Mouse (Mus musculus) embryonic facial prominence, embryonic 11.5 days (tissue): Measurements from ENCODE around the gene Nxph1. TPM values are rescaled to one million over a fixed set of nuclear protein-coding genes. Genes with fewer than 3 reads are reported as not detected.
A peak's percentile ranks its signal among the peaks of the same experiment; 100 is the strongest.

ENCODE experiments used
- ATAC-seq: fragments of 200-750 bp; cut with Nextera tagmentation; replicated peaks from 2 replicates; pipeline ENCODE4 v1.8.0; 2017; ENCODE audit warnings: low read depth; ENCODE audit not compliant: insufficient number of reproducible peaks, low FRiP score, low TSS enrichment
- DNase-seq: peaks from one replicate; pipeline ENCODE4 v3.0.0-alpha.2; 2015; ENCODE audit warnings: low spot score
- H3K27ac ChIP-seq: fragments of 300-500 bp; sonication (generic); replicated peaks from 2 replicates; pipeline ENCODE4 v1.5.1; 2014; ENCODE audit warnings: mild to moderate bottlenecking, low read depth, low read length, control low read depth
- H3K27me3 ChIP-seq: fragments of 300-500 bp; sonication (generic); 2 replicates; pipeline ENCODE4 v1.6.1; 2014; ENCODE audit warnings: mild to moderate bottlenecking, low read length, moderate library complexity, mixed read lengths; ENCODE audit not compliant: control insufficient read depth, insufficient read depth
- H3K36me3 ChIP-seq: fragments of 300-500 bp; sonication (generic); replicated peaks from 2 replicates; pipeline ENCODE4 v1.6.1; 2014; ENCODE audit warnings: low read depth, mild to moderate bottlenecking, low read length, moderate library complexity, mixed read lengths; ENCODE audit not compliant: control insufficient read depth, insufficient read depth
- H3K4me1 ChIP-seq: fragments of 300-500 bp; sonication (generic); 2 replicates; pipeline ENCODE4 v1.6.1; 2014; ENCODE audit warnings: low read length, mixed read lengths; ENCODE audit not compliant: control insufficient read depth, insufficient read depth
- H3K4me2 ChIP-seq: fragments of 300-500 bp; sonication (generic); 2 replicates; pipeline ENCODE4 v1.6.1; 2014; ENCODE audit warnings: low read depth, mild to moderate bottlenecking, control low read depth, low read length, moderate library complexity
- H3K4me3 ChIP-seq: fragments of 300-500 bp; sonication (generic); 2 replicates; pipeline ENCODE4 v1.5.1; 2014; ENCODE audit warnings: low read depth, low read length, control low read depth
- H3K9ac ChIP-seq: fragments of 300-500 bp; sonication (generic); replicated peaks from 2 replicates; pipeline ENCODE4 v1.6.1; 2014; ENCODE audit warnings: mild to moderate bottlenecking, control low read depth, low read length
- H3K9me3 ChIP-seq: fragments of 300-500 bp; sonication (generic); replicated peaks from 2 replicates; pipeline ENCODE4 v1.6.1; 2016; ENCODE audit warnings: mild to moderate bottlenecking, low read length, inconsistent platforms, mixed read lengths; ENCODE audit not compliant: control insufficient read depth
- WGBS: fragments of 180-500 bp; shearing (Covaris S2); extraction: QIAGEN DNeasy Blood & Tissue Kit; methylation state at CpG from one replicate; pipeline ENCODE4 v1.1.7; 2014; 5-methylcytosine and 5-hydroxymethylcytosine counted together
- polyA plus RNA-seq: library from polyadenylated mRNA; unstranded; fragments of >200 nt; fragmentation: Nextera tagmentation; extraction: Ambion mirVana; gene quantifications from 2 replicates; pipeline ENCODE4 v1.2.1, GENCODE M21; 2014

Nxph1 gene
- polyA plus RNA-seq, 1 experiment from 2014 or later, result 0.79 TPM

DNA sequence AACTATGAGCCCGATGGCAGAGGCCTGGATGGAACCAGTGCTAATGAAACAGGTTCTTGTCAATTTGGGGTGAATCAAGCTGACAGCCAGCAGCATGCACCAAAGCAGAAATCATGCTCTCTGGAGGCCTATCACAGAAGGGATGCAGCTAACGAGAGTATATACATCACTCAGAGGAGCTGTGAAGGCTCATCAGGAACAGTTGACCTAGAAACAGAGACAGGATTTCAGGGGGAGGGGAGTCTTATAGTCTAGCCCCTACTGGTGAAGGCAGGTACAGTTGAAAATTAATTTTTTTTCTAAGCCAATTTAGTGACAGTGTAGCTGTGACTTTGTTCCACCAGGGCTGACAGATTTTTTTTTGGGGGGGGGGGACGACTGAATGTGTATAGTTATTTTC, 234.2 kb downstream of the Nxph1 start:
- Histone ChIP-seq H3K4me1 (no peaks in the 10 kb centered on the region), H3K9ac (no peak overlapping the region), H3K36me3 (no peaks in the 10 kb centered on the region), H3K27me3 (no peaks in the 10 kb centered on the region), H3K9me3 (no peaks in the 10 kb centered on the region), H3K4me2 (no peak overlapping the region), H3K27ac (no peak overlapping the region), H3K4me3 (no peak overlapping the region)
- ATAC-seq, result no peak
- DNase-seq, result no peak
- WGBS, result 57% methylated on average over 3 of the region's 3 CpGs

DNA sequence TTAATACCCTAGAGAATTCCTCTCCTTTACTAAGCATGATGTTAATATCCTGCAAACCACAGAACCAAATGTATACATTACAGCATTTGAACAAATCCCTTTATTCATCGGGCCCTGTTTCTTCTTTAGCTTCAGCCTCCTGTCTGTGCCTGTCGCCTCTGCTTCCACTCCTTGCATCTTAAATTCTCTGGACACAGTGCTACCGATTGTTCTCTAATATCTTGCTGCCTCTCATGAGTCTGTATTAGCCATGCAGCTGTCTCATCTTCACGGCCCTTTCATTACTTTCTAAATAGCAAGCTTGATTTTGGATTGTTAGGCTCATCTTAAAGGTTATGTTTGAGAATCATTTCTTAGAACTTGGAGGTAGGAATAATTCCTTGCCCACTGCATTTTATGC, 262.5 kb downstream of the Nxph1 start:
- Histone ChIP-seq H3K27ac (no peak overlapping the region), H3K4me2 (no peak overlapping the region), H3K4me1 (no peaks in the 10 kb centered on the region), H3K9ac (no peak overlapping the region), H3K9me3 (no peaks in the 10 kb centered on the region), H3K4me3 (no peak overlapping the region), H3K36me3 (no peaks in the 10 kb centered on the region), H3K27me3 (no peaks in the 10 kb centered on the region)
- DNase-seq (no peak), ATAC-seq (no peak)
- WGBS, result 62% methylated on average over 4 of the region's 4 CpGs

DNA sequence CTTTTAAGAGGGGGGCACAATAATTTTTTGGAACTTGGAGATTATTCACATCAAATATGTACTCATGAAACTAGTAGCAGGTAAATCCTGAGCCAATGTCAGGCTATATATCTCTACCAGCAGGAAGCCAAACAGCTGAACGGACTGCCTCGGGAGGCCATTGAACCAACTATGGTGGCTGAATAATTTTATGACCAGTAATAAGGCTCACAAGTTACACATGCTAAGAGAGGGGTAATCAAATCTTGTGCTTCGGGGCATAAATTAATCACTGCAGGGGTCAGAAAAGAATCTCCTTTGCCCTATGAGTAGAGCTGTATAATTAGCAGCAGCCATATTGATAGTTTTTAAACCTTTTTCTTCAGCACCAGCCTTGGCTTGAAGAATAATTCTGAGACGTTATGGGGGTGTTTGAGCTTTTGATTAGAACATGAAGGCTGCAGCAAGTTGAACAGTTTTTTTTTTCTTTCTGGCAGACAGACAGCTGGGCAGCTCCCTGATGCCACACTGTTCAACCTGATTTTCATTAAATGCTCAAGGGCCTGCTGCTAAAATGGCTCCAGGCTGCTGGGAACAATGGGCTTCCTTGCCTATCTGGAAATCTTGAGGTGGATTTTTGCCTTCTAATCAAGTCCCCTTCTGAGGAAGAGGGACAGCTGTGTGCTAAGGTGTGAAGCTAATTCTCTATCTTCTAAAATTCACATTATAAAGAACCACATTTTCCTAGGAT, 272.7 kb downstream of the Nxph1 start:
- Histone ChIP-seq H3K4me2 (no peak overlapping the region), H3K4me3 (no peak overlapping the region), H3K27ac (no peak overlapping the region), H3K4me1 (no peaks in the 10 kb centered on the region), H3K9ac (no peak overlapping the region), H3K9me3 (no peaks in the 10 kb centered on the region), H3K36me3 (no peaks in the 10 kb centered on the region), H3K27me3 (no peaks in the 10 kb centered on the region)
- DNase-seq (no peak), ATAC-seq (0 out of 2 replicates have a peak, but pooled peaks have one; percentile 48)
- WGBS, result 62% methylated on average over 4 of the region's 4 CpGs

DNA sequence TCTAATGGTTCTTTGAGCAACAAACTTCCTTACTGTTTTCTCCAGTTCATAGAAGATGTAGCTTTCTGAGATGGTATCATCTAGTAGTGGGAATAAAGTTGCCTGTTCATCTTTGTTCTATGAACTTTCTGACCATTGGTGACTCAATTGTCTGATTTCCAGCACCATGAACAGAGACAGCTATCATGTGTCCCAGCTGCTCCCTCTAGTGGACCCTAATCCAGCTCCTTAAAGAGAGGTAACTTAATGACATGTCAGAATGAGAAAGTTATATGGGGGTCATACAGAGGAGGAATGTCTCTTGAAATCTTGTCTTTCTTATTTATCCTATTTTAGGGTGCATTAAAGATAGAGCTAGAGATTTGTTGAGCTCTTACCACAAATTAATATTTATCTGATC, 286.6 kb downstream of the Nxph1 start:
- Histone ChIP-seq H3K4me3 (no peak overlapping the region), H3K9me3 (no peaks in the 10 kb centered on the region), H3K4me2 (no peak overlapping the region), H3K27me3 (no peaks in the 10 kb centered on the region), H3K4me1 (no peaks in the 10 kb centered on the region), H3K27ac (no peak overlapping the region), H3K9ac (no peak overlapping the region), H3K36me3 (no peaks in the 10 kb centered on the region)
- ATAC-seq (no peak), DNase-seq (peak; percentile 68)

DNA sequence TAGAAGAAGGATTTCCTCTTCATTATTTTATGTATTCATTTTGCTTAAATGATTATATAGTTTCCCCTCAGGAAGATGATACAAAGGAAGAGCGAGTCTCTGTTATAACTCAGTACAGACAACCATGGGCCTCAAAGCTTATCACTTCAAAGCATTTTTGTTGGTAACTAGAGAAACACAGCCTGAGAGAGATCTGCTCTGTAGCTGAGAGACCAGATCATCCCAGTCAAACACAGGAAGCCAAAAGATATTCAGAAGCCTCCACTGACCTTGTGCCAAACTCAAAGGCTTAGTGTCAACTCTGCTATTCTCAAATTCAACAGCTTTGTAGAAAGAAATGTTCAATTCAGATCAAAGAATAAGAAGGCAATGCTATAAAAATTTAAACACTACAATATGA, 319.8 kb downstream of the Nxph1 start:
- no peaks in the 10 kb centered on the region for H3K36me3 ChIP-seq
- no peaks in the 10 kb centered on the region for H3K9me3 ChIP-seq
- H3K27ac ChIP-seq, result no peak overlapping the region
- H3K4me2 ChIP-seq, result no peak overlapping the region
- no peaks in the 10 kb centered on the region for H3K27me3 ChIP-seq
- no peak for ATAC-seq
- no peak overlapping the region for H3K4me3 ChIP-seq
- H3K4me1 ChIP-seq, result no peaks in the 10 kb centered on the region
- 58% methylated on average over 1 of the region's 1 CpGs for WGBS
- no peak overlapping the region for H3K9ac ChIP-seq
- no peak for DNase-seq

Other genes with a start within 250 kb of the Nxph1 start
- gene Ica1, start 169.9 kb upstream of the Nxph1 start, polyA plus RNA-seq, result 20.4 and 21.4 TPM in 2 replicates